Mouse (Mus musculus) mouse trophoblast stem cell (cell line): ENCODE results near the gene Cxcl2.

ENCODE experiments used
- in situ Hi-C, 2 experiments: fragments of 300-500 bp; cut with MseI, MboI; formaldehyde crosslinking; loops; 2 replicates in 1 of 2; 3 replicates in 1 of 2; pipeline ENCODE4 v1.15.1; 2025

Gene Cxcl2

DNA sequence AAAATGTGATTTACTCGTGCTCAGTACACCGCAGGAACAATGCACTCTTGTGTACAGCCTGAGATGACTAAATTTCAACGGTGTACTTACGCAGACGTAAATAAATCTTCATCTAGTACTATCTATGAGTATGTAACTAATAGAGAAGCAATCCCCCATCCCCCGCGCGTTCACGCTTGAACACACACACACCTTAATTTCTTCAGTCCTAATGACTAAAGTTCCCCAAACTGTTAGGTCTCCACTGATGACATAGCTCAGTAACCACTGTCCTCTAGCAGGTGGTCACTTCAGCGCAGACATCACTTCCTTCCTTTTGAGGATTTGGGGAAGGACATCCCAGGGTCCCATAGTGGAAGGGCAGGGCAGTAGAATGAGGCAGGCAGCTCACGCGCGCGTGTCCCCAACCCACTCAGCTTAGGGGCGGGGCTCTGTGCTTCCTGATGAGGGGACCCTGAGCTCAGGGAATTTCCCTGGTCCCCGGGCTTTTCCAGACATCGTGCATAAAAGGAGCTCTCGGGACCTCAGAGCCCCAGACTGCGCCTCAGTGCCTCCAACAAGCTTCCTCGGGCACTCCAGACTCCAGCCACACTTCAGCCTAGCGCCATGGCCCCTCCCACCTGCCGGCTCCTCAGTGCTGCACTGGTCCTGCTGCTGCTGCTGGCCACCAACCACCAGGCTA lies at the start of gene Cxcl2:
Gene Cxcl2 (plus strand): TSS at position 533 of the 682 bp plus-strand sequence.
- in situ Hi-C loops, result loop anchor here (10.0 kb wide), 1 partner anchor 239 kb away; no protein-coding TSS in a partner anchor

GRCm38 (mm10) chr5:90855308-90856230 lies 48.1 kb upstream of the Cxcl2 start:
- in situ Hi-C loops, result no loop called here

GRCm38 (mm10) chr5:90857463-90857862 lies 46.2 kb upstream of the Cxcl2 start:
- in situ Hi-C loops, result no loop called here

- in situ Hi-C loops, result no loop called here
Measured at GRCm38 (mm10) chr5:90858429-90858828, 45.2 kb upstream of the Cxcl2 start.

GRCm38 (mm10) chr5:90859031-90859430 lies 44.6 kb upstream of the Cxcl2 start:
- in situ Hi-C loops, result no loop called here

DNA sequence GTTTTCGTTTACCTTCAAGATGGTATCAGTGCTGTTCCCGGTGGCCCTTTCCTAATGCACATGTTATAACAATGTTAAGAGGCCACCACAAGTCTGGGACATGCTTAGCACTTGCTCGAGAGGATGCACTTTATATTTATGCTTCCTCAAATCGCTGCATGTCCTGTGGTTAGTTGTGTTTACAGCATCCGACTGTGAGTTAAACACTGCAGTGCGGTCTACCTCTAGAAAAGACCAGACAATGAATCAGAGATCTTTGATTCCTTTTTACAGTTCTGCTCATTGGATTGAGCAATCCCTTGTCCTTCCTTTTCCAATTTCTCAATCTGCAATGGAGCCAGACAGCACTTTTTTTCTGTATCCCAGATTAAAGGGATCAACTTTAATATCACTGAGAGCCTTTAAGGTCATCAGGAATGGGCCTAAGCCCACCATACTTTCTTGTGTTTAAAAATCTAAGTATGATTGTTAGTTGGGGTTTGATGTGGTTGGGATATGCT lies 41.7 kb upstream of the Cxcl2 start:
- in situ Hi-C loops, result no loop called here

DNA sequence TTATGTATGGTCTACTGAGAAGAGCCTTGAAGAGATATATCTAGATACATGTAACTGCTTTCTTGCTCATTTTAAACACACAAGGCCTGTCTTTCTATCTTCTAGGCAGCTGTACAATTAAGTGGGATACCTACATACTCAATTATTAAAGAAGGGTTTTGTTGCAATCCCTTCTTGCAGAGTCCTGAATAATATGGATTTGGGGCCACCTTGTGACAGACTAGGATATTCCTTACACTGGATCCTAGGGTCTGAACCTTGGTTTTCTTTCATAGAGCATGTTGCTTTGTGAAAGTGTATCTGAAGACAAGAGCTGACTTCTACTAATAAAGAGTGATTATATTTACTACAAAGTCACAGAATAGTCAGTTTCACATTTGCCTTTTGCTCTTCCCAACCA lies 36.9 kb upstream of the Cxcl2 start:
- in situ Hi-C loops, result no loop called here

DNA sequence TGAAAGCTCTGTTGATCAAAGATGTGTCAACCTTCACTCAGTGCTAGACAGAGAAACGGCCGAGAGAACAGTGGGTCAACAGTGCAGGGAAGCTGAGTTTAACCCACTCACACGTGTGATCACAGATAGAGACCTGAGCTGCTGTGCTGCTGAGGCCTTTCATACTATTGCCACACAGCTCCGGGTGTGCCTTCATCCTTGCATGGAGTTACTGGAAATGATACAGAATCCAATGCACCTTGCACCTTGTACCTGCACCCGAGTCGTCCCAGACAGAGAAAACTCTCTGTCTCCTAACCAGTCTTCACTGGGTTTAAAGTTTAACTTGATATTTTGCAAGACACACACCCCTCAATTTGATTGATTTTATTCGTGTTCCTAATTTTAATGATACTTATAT lies 31.3 kb upstream of the Cxcl2 start:
- in situ Hi-C loops, result no loop called here

DNA sequence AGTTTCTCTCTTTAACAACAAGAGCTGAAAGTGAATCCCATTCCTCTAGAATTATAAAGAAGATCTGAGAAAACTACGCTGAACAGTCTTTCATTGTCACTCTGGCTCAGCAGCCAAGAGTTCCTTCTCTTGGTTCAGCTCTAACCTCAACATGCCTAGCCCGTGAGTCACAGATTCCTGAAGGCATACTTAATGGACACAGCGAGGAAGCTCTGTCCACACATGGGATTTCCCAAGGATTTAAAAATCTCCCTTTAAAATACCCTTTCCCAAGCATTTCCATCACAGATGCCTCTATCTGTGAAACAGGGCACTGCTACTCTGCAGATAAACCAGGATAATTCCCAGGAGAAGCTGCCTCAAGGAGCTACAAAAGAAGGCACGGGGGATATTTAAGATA lies 27.6 kb upstream of the Cxcl2 start:
- in situ Hi-C loops, result no loop called here

DNA sequence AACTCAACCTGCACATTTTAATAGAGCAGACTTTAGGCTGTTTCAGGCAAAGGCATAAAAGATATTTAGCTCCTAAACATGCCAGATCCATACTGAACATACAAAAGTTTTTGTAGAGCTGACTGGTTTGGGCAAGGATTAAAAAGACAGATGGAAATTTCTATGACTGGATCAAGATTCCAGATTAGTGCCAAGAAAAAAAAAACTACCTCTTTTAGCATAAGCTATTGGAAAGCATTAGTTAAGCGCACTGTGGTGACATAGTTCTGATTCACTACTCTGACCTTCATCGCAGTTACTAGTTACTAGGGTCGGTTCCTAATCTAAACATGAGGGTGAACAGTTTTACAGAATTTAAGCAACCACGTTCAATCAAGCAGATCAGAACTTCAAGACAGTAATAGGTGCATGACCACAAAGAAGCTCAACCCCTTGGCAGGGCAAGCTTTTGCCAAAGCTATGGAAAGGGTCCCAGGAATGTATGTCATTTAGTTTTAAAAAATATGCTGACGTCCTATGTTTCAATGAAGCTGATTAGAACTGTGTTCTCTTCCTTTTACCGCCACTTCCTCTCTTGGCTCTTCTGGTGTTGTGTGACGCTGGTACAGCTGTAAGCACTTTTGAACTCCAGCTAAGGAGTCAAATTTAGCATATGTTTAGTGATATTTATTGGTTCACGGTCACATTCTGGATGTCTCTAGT lies 27.0 kb upstream of the Cxcl2 start:
- in situ Hi-C loops, result no loop called here

GRCm38 (mm10) chr5:90877173-90877512 lies 26.5 kb upstream of the Cxcl2 start:
- in situ Hi-C loops, result no loop called here

DNA sequence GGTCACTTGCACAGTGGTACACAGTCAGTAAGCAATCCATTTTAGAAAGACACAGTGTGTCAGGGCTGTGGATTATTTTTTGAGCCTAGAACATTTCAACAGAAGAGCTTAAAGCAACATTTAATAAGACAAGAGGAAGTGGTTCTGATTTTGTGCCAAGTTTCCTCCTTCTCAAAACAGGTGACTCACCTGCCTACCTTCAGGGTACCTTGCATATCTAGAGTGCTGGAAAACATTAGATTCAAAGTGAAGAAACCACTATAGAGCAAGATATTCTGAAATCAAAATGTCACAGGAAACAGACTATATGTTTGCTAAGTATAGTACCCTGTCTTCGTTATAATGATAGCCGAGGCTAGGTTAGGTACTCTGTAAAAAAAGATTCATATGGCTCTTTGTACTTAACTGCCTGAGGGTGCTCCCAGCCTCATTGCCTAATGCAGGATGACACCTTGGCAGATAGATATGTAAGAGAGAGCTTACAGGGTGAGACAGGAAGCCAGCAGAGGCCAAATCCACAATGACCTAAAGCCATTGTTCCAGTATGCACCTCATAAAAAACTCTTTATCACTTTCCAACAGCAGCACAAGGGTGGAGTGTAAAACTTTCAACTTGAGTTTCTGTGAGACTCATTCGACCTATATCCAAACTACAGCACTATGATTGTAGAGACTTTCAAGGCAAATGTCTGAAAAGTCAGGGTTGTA lies 24.2 kb upstream of the Cxcl2 start:
- in situ Hi-C loops, result no loop called here

DNA sequence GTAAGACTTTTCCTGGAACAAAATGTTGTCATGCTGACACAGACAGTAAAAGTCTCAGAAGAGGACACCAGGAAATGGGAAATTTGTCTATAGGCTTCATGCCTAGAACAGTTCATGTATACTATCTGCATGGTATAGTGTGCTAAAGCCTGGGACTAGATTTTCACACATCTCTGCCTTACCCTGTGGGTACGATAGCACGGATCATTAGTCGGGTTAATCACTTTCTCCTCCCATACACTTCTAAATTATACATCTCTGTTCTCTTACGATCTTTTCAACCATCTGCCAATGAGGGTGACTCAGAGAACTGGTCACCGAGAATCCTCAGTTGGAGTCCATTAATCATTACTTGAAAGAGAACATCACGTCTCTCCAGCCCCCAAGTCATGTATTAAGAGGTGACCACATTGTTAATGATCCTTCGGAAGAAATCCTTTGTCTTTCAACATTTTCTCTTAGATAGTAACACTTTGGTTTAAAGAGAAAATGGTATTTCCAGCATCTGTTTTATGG lies 23.3 kb upstream of the Cxcl2 start:
- in situ Hi-C loops, result no loop called here

DNA sequence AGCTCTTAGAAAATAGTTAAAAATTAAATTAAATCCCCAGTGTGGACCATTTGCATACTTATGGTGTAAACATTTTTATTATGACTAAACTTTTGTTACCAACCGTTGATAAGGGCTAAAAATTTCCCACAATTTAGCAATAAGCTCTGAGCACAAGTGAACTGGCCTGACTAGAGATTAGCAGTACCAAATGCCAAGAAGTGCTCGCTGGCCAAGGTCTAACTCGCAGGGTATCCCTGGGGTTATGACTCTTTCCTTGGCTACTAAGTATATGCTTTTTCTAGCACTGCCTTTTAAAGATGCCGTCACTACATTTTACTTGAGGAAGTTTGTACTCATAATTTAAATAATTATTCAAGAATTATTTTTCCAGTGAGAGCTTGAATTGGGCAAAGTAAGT lies 22.6 kb upstream of the Cxcl2 start:
- in situ Hi-C loops, result no loop called here

GRCm38 (mm10) chr5:90881682-90882081 lies 22.0 kb upstream of the Cxcl2 start:
- in situ Hi-C loops, result no loop called here

DNA sequence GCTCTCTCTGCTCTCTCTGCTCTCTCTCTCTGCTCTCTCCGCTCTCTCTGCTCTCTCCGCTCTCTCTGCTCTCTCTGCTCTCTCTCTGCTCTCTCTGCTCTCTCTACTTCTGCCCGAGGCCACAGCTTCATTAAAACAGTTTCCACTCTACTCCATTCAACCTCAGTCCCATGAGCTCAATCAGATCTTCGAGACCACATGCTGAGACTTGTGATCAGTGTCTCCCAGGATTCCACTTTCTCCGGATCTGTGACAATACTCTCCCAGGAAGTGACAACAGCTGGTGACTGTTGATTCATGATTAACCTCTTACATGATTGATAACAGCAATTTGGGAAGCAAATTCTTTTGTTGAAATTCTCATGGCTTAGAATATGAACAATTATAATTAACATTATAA lies 21.5 kb upstream of the Cxcl2 start:
- in situ Hi-C loops, result no loop called here

GRCm38 (mm10) chr5:90884628-90885242 lies 18.9 kb upstream of the Cxcl2 start:
- in situ Hi-C loops, result no loop called here

GRCm38 (mm10) chr5:90888661-90889060 lies 15.0 kb upstream of the Cxcl2 start:
- in situ Hi-C loops, result no loop called here

DNA sequence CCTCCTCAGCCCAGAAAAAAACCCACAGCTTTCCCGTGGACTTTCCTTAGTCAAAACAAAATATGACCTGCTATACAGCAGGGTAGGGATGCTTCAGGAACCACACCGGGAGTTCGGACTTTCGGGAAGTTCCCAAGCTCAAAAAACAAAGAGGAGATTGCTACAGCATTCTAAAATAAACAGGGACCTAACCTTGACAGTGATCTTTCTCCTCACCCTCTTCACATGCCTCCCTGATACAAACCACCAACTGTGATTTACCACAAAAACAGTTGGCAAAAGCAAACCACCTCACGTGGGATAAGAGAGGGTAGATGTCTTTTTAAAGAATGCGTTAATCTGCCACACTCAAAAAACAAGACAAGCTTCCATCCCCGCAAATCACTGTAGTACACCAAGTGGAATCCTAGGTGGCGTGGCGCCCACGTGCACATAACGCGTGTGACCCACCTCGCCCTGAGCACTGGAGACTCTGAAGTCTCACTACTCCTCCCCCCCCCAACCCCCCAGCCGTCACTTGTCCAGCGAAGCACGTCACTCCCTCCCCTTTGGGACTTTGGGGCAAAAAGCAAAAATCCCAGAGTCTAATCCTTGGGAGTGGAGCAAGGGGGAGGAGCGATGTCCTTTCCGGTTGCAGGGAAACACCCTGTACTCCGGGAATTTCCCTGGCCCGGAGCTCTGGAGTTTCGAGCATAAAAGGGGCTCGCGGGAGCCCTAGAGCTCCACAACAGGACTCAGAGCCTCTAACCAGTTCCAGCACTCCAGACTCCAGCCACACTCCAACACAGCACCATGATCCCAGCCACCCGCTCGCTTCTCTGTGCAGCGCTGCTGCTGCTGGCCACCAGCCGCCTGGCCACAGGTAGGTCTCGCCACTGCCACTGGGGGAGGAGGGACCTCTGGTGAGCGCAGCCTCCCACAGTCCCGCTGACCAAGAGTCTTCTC lies 12.9 kb upstream of the Cxcl2 start, which contains the start of gene Cxcl1:
Gene Cxcl1 (plus strand): TSS at position 723 of the 945 bp plus-strand sequence.
- in situ Hi-C loops, result no loop called here

GRCm38 (mm10) chr5:90891464-90891813 lies 12.2 kb upstream of the Cxcl2 start:
- in situ Hi-C loops, result no loop called here
